Mouse (Mus musculus) heart, adult 9 months (tissue): ENCODE measurements around the gene Smad5.

ENCODE experiments used
- DNase-seq, 2 experiments: peaks; one replicate each; pipeline ENCODE4 v3.0.0; 2022; ENCODE audit warnings: low spot score in 2 of 2

The Smad5 gene

DNA sequence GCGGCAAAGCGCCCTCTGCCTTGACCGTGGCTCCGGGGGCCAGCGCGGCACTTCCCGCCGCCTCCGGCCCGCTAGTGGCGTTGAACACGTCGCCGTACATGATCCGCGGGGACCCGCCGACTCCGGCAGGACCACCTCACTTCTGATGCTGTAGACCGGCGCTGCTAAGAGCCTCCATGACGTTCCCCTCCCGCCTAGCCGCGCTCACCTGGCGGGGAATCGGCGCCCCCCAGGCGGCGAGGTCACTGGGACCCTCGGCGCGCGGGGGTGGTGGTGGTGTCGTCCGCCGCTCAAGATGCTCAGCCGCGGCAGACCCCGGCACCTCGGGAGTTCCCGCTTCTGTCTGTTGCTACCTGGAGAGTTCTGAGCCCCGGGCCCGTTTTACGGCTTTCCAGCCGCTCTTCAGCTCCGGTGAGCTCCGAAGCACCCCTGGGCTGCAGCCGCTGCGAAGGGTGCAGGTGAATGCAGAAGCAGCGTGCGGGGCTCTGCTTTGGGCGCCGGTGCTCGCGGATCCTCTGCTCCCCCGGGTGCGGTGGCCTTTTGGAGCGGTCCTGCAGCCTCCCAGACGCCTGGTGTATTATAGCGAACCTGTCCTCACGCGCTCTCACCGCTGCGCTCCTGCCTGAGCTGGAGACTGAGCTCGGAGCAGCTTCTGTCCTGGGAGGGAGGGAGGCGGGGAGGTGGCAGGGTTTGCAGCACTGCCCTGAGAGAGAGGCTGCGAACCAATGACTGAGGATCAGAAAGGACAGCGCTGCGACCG is 50.6 kb downstream of the Smad5 start, which contains the start of gene Gm45623:
TSS of gene Gm45623 (minus strand) at position 636 of the 760 bp plus-strand sequence.
- DNase-seq = no peak

DNA sequence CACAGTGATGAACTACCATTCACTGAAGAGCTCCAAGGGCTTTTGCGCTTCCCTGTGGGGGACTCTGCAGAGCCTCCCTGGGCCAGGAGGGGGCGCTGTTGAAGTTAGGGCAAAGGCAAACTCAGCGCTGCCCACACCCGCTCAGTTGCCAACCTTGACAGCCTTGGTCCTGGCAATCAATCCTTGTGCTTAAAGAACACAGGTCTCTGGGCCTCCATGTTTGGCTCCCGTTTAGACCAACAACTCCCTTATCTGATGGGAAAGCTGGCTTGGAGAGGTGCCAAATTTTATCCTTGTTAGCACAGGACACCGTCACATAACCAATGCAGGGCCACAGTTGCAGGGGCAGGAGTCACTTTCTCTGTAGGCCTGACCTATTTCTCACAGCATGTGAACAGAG is 53.1 kb downstream of the Smad5 start:
- DNase-seq = peak in 1 of 2 experiments; percentile 8

DNA sequence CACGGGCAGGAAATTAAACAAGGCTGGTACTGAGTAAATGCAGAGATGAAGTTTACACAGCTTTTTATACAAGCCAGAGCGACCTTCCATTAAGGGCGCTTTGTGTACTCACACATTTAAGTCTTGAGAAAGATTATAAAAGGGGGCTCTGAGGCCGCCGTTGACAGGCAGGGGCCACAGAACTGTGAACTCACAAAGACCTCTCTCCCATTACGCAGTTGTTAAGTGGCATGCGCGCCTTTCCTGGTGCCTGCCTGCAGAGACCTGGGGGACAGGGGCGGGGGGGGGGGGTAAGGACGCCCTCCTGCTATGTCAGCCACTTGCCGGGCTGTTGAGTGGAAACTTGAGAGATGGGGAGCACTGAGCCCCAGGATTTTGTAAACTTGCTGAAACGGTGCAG is 54.4 kb downstream of the Smad5 start:
- no peak for DNase-seq

DNA sequence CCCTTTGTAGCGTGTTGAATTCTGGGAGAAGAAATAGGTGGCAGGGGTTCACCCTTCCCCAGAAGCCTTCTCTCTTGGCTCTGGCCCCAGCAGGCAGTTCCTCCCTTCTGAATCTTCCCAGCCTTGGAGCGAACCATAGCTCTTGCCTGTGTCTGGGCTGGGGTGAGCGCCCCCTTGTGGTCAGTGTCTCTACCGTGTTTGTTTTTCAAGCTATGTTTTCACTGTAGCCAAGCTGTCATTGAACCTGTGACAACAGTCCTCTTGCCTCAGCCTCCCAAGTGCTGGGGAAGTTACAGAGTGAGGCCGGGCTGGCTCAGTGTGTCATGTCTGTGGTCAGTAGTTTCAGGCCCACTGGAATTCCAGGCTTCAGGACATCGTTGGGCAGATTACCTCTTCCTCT is 55.7 kb downstream of the Smad5 start:
- peak; percentile 26 to 61 for DNase-seq

DNA sequence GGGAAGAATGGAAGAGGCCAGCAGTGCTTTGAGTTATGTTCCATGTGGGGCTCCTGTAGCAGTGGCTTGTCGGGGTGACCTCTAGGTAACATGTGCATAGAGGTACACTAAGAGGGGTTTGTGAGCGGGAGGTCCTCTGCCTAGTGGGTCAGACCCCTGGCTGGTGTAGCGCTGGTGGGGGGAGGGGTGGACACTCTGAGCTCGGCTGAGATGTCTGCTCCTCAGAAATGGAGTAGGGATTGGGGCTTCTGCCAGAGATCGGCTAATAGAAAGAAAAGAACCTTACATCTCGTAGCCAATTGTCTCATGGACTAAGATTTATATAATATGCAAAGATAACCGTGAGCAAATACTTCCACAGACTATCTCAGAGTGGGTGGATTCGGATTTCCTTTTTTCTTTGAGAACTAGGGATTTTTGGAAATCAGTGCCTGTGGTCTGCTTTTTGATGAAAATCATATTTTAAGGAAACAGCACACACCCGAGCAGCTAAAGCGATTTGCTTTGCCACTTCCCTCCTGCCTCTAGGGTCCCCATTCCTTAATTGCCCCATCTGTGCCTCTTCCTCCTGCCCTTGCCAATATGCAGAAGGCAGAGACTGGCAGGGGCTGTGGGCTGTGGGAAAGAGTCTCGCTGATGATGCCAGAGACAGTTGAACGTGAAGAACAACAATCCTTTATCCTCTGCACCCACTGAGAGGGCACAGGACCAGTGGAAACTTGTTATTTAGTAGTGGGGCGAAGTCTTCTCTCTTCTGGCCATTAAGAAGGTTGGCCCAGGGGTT is 59.8 kb downstream of the Smad5 start:
- DNase-seq = no peak

DNA sequence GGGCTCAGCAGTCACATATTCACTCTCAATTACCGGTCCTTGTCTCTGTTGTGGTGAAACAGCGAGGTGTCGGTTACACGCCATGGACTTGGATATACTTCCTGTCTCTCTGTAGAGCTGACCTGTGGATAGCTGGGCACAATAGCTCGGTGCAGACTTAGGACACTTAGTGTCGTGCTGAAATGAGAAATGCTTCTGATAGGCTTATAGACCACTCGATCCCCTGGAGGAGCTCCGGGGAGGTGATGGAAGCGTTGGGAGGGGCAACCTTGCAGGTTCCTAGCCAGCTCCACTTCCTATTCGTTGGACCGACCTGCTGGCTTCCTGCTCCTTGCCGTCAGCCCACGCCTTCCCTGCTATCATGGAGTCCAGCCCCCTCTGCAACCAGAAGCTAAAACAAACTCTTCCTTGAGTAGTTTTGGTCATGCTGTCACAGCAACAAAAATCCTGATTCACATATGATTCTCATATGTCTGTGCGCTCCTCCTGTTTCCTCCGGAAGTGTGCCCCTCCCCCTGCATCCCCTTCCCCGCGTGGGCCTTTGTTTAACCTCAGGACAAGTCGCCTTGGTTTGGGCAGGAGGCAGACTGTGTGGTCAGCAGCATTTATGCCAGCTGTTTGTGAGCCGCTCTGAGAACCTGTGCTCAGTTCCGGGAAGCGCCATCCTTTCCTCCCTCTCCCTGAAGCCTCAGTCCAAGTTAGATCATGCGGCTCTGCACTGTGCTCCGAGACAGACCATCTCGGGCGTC is 62.6 kb downstream of the Smad5 start:
- DNase-seq = no peak

DNA sequence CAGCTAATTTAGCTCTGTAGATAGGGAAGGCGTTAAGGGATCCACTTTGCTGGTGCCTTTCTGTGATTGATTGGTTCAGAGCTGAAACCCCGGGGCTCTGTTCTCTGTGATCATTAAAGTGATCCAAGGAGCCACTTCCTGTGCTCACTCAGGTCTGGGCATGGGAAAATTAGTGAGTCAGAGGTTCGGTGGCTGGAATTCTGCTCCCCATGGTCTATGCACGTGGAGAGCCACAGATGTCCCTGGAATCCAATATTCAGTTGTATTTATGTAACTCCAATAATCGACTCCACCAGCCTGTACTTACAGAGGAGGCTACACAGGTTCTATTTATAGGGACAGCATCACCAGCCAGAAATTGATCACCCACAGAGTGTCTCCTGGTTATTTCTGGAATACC is 63.4 kb downstream of the Smad5 start:
- no peak for DNase-seq

DNA sequence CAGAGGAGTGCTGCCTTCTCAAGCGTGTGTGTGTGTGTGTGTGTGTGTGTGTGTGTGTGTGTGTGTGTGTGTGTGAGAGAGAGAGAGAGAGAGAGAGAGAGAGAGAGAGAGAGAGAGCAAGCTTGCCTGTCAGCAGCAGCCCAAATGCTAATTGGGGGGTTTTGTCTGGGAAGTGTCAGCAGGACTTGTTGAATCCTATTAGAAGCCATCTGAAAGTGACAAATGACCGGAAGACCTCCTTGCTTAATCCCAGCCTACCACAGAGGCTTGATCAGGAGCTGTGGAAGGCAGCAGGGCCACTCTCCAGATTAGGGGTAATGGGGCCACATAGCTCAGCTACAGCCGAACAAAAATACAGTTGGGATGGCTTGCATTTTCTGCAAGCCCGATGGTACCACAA is 66.6 kb downstream of the Smad5 start:
- DNase-seq = no peak

DNA sequence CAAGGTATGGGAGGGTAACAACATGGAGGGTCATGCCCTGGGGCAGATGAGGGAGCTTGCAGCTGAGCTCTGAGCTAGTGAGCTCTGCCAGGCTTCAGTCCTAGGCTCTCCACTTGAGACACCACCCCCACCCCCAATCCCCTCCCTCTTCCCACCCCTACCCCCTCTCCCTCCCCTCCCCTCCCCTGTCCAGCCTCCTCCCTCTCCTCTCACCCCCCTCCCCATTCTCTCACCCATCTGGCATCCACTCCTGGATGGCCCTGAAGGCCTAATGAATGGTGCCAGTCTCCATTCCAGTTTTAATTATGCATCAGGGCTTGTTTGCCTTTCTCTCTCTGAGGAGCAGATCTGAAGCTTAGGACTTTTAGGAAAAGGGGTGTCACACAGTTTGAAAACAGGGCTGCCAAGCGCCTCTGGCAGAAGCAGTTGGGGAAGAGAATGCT is 67.3 kb downstream of the Smad5 start:
- DNase-seq = no peak

DNA sequence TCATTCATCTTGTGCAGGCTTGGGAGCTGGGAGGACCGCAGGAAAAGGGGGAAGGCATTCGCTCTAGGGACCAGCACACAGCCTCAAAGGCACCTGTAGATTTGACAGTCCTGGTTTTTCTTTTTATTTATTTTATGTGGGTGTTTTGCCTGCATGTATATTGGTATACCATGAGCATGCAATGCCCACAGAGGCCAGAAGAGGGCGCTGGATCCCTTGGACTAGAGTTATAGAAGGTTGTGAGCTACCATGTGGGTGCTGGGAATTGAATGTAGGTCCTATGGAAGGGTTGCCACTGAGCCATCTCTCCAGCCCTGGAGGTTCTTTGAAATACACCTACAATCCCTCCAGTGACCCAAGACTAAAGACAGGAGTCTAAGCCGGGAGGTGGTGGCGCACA is 68.0 kb downstream of the Smad5 start:
- DNase-seq = no peak

DNA sequence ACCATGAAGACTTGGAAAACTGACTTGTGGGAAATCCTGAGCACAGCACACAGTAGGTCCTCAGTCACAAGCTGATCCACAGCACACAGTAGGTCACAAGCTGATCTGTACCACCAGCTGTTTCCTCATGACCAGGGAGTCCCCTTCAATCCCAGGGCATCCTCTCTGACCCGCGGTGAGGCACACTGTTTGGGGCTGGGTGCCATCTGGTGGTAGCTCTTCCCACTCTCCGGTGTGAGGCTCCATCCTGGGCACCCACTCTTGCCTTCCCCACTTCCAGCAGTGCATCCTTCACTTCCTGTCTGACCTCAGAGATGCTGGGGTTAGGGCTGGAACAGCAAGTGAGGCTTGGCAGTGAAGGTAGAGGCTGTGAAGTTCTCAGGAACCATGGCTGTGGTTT is 69.8 kb downstream of the Smad5 start:
- DNase-seq = no peak

DNA sequence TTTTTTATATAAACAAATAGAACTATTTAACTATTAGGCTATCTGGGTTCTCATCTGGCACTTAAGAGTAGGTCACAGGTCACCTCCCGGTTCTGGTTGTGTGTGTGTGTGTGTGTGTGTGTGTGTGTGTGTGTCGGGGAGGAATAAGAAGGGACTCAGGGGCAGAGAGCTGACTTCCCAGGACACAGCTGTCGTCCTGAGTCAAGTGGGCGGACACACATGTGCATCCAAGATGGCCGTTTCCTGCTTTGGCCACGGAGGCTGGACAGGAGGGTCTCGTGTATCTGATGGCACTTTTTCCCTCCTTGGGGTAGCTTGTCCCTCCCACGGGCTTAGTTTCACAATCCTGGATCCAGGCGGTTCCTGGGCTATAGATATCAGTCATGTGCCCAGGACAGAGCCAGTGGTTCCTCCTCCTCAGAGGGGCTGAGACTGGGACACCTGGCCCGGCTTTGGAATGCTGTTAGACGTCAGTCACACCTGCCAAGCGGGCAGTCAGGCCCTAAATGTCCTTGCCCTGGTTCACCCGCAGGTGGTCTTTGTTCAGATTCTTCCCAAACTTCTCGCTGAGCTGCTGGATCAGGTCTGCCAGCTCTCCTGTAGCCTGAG is 70.6 kb downstream of the Smad5 start:
- no peak for DNase-seq

DNA sequence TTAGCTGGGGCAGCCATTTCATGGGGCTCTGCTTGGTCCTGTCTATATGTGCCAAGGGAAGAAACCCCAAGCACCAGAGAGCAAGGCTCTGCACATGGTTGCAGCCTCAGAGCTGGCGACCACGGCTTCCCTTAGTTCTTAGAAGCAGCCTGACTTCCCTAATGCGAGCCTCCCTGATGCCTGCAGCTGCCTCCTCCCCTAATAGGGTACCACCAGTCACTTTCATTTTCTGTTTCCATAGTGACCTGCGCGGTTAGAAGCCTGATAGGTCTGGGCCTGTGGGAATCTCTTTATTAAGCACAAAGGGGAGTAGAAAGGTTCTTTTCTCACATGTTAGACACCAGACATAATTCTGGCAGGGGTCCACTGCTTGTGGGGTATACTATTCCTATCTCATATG is 71.5 kb downstream of the Smad5 start:
- DNase-seq = no peak

DNA sequence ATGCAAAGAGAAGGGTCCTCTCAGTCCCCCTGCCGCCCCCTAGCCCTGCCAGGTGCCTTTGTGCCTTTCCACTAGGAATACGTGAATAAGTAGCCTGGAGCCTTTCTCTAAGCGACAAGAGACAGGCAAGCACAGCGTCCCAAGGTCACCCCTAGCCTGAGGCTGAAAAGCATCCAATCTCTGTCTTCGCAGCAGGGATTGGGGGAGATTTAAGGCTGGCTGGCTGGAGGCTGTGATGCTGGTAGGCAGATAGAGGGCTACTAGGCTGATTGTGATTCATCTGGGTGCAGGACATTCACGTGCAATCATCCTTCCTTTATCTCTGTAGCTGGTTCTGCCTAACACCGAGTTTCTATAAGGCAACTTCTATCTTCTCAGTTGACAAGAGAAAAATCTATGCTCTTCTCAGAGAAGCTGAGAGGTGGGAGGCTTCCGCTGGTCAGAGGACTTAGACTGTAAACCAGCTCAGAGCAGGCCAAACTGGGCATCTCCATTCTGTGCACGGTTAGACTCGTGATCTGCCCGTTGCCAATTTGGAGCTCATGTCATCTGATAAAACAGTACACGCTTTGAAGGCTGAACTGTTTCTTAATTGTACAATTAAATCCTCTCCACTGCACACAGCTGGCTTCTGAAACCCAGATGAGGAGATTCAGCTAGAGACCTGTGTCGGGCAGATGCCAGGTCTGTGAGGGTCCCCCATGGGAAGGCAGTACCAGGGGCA is 78.1 kb downstream of the Smad5 start:
- no peak for DNase-seq

DNA sequence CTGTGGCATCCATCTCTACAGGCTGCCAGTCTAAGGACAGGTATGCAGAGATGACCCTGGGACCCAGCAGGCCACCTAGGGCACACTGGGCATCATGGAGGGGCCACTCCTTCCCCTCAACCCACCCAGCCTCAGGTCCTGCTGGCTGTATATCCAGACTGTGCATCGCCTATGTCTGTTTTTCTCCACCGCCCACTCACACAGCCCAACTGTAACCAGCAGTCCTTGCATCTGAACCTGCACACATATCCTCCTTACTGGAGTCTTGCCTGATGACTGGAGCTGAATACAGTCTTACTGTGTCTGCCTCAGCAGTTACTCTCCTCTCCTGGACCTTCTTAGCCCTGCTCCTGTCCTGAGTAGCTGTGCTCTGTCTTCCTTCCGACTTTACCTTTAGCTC is 78.9 kb downstream of the Smad5 start:
- DNase-seq = no peak

DNA sequence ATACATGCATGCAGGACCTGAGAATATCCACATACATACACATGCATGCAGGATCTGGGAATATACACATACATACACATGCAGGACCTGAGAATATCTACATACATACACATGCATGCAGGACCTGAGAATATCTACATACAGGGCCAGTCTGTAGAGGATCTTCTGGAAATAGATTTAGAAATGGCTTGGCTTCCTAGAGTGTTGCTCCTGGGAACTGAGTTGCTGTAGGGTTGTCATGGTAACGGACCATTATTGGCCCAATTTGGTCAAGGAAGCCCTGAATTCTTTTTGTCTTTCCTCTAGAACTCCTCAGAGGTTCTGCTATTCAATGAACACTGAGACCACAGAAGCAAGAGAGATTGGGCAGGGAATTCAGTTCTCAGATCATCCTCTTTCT is 79.8 kb downstream of the Smad5 start:
- no peak for DNase-seq

DNA sequence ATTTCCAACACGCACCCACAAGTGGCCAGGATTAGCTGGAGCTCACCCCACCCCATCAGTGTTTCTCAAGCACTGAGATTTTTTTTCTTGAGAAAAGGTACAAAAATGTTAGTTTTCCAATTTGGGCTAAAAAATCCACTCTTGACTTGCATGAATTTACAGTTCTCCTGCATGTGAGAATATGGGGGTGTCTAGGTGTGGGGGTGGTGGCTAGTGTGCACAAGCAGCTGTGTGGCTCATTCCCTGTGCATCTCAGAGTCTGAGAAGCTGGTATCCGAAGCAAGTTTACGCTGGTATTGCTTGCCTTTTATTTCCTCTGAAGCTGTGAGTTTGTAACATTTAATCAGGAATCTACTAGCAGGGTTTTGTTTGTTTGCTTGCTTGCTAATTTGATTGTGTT is 87.9 kb downstream of the Smad5 start:
- DNase-seq = no peak
